Mouse (Mus musculus) heart, postnatal 0 days (tissue): Measurements from ENCODE around the gene Flt3l.

Source experiments
- CTCF ChIP-seq: IDR thresholded peaks from 2 replicates; pipeline ENCODE4 v1.5.1; 2016; ENCODE audit warnings: antibody characterized with exemption, control low read depth, low read depth
- EP300 ChIP-seq: IDR thresholded peaks from 2 replicates; pipeline ENCODE4 v1.6.1; 2016; ENCODE audit warnings: antibody characterized with exemption, low read depth

- TF ChIP-seq EP300 = no peak
- no peak for TF ChIP-seq CTCF
These were observed 22.8 kb upstream of the Flt3l start for GRCm38 (mm10) chr7:45158991-45159390.
